Mouse (Mus musculus): ENCODE results near the gene Eif4a3. TPM values are rescaled to one million over a fixed set of nuclear protein-coding genes. Genes with fewer than 3 reads are reported as not detected.
"Not testable (repeated sequence)": the region's sequence is repeated elsewhere in the genome, so short reads cannot be mapped to it uniquely, and the experiment has no call there.

Gene Eif4a3
- polyA plus RNA-seq, 2 experiments: 95.8 to 160 TPM

DNA sequence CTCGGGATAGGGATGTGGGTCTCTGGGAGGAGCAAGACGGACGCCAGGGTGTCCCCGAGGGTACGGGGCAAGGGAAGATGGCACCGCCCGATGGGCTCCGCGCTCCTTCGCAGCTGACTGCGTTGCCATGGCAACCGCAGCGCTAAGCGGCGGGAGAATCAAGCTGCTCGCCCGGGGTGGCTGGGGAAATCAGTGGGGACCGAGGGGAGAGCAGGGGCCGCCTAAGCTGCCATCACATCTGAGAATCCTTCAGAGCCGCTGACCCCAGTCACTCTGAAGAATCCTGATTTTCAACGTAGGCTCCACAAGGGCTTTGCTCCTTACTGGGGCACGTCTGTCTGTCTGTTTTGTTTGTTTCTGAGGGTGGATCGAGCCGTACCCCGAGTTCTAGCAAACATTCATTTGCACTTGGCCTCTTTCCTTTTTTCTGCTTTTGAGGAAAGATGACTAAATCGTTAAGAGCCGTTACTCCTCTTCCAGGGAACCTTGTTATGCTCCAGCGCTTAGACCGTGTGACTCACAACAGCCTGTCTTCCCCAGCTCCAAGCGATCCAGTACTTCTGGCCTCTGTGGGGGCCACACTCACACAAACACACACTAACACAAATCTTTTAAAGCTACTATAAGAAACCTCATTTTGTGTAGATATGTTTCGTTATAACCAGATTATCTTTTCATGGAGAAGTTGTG lies 502 bp upstream of the Eif4a3 start:
- no peaks in the 10 kb centered on the region for H3K9me3 ChIP-seq (ENCODE audit: control insufficient read depth, low read length)
- DNase-seq (ENCODE audit: low read depth in 3 of 3, low spot score in 3 of 3) (peak in 1 of 3 experiments; percentile 9), ATAC-seq (ENCODE audit: insufficient read depth) (peak; percentile 73)
- H3K36me3 ChIP-seq (replicated peaks; ENCODE audit: control insufficient read depth, insufficient read depth, low read depth): peaks cover 29% of the 10 kb centered on the region
- WGBS (ENCODE audit: insufficient replicate concordance): 2% methylated on average over 31 of the region's 31 CpGs
- H3K27me3 ChIP-seq (ENCODE audit: control insufficient read depth, insufficient read depth, low read length): no peaks in the 10 kb centered on the region
- peaks cover 2 to 10% of the 10 kb centered on the region in 2 experiments; a peak in 3 of 4 replicates for H3K4me1 ChIP-seq (replicated peaks; ENCODE audit: control insufficient read depth in 2 of 2, insufficient read depth in 2 of 2, low read length in 1 of 2)
- no peak overlapping the region; the same call in 1 of the 2 replicates for H3K27ac ChIP-seq
- TF ChIP-seq CTCF (IDR thresholded peaks at IDR 0.05; ENCODE audit: low read depth): no peak
- TF ChIP-seq EP300 (IDR thresholded peaks at IDR 0.05; ENCODE audit: low read depth): no peak
- peak overlapping the region; percentile 95 for H3K4me2 ChIP-seq (ENCODE audit: low read depth)
- H3K4me3 ChIP-seq (ENCODE audit: insufficient read depth in 1 of 2, low read depth in 2 of 2, low read length in 2 of 2): peak overlapping the region; percentile 74 to 75
- H3K9ac ChIP-seq (replicated peaks): peak overlapping the region; percentile 87

GRCm38 (mm10) chr11:119298917-119299316 lies 972 bp downstream of the Eif4a3 start:
- peak overlapping the region; percentile 95 for H3K4me2 ChIP-seq (ENCODE audit: low read depth)
- H3K9ac ChIP-seq (replicated peaks): peak overlapping the region; percentile 87
- DNase-seq (ENCODE audit: low read depth in 3 of 3, low spot score in 3 of 3) (no peak), ATAC-seq (ENCODE audit: insufficient read depth) (no peak)
- peaks cover 42% of the 10 kb centered on the region for H3K36me3 ChIP-seq (replicated peaks; ENCODE audit: control insufficient read depth, insufficient read depth, low read depth)
- peaks cover 2 to 10% of the 10 kb centered on the region in 2 experiments; a peak in 3 of 4 replicates for H3K4me1 ChIP-seq (replicated peaks; ENCODE audit: control insufficient read depth in 2 of 2, insufficient read depth in 2 of 2, low read length in 1 of 2)
- H3K27me3 ChIP-seq (ENCODE audit: control insufficient read depth, insufficient read depth, low read length): no peaks in the 10 kb centered on the region
- TF ChIP-seq CTCF (IDR thresholded peaks at IDR 0.05; ENCODE audit: low read depth) (no peak), EP300 (IDR thresholded peaks at IDR 0.05; ENCODE audit: low read depth) (no peak)
- H3K9me3 ChIP-seq (ENCODE audit: control insufficient read depth, low read length): no peaks in the 10 kb centered on the region
- peak overlapping the region; percentile 74 to 75 for H3K4me3 ChIP-seq (ENCODE audit: insufficient read depth in 1 of 2, low read depth in 2 of 2, low read length in 2 of 2)
- peak overlapping the region; percentile 62 for H3K27ac ChIP-seq
- 13% methylated on average over 7 of the region's 7 CpGs for WGBS (ENCODE audit: insufficient replicate concordance)

DNA sequence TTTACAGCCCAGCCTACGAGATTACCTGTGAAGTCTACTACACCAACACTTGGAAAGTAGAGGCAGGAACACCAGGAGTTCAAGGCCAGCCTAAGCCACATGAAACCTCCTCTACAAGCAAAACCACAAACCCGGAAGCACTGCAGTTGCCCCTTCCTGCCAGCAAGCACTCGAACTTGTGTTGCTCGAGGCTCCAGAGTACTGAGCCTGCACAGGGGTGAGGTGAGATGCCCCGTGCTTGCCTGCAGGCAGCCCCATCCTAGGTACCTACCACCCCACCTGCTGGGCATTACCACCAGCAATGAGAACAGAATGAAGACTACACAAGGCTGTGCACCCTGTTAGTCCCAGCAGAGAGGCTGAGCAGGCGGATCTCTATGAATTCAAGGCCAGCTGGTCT lies 1.9 kb downstream of the Eif4a3 start:
- no peak for DNase-seq (ENCODE audit: low read depth in 3 of 3, low spot score in 3 of 3)
- peak overlapping the region in 1 of 2 experiments; percentile 75; a peak in 1 of 4 replicates for H3K4me3 ChIP-seq (ENCODE audit: insufficient read depth in 1 of 2, low read depth in 2 of 2, low read length in 2 of 2)
- no peak overlapping the region for H3K27ac ChIP-seq
- no peaks in the 10 kb centered on the region for H3K9me3 ChIP-seq (ENCODE audit: control insufficient read depth, low read length)
- no peak for ATAC-seq (ENCODE audit: insufficient read depth)
- peaks cover 2 to 10% of the 10 kb centered on the region in 2 experiments; a peak in 3 of 4 replicates for H3K4me1 ChIP-seq (replicated peaks; ENCODE audit: control insufficient read depth in 2 of 2, insufficient read depth in 2 of 2, low read length in 1 of 2)
- H3K4me2 ChIP-seq (ENCODE audit: low read depth): peak overlapping the region; percentile 95
- TF ChIP-seq CTCF (IDR thresholded peaks at IDR 0.05; ENCODE audit: low read depth): no peak
- TF ChIP-seq EP300 (IDR thresholded peaks at IDR 0.05; ENCODE audit: low read depth): no peak
- peak overlapping the region; percentile 87 for H3K9ac ChIP-seq (replicated peaks)
- H3K27me3 ChIP-seq (ENCODE audit: control insufficient read depth, insufficient read depth, low read length): no peaks in the 10 kb centered on the region
- peaks cover 51% of the 10 kb centered on the region for H3K36me3 ChIP-seq (replicated peaks; ENCODE audit: control insufficient read depth, insufficient read depth, low read depth)
- WGBS (ENCODE audit: insufficient replicate concordance): 38% methylated on average over 6 of the region's 6 CpGs

- peaks cover 93% of the 10 kb centered on the region for H3K36me3 ChIP-seq (replicated peaks; ENCODE audit: control insufficient read depth, insufficient read depth, low read depth)
- DNase-seq (ENCODE audit: low read depth in 3 of 3, low spot score in 3 of 3); H3K27ac ChIP-seq; ATAC-seq (ENCODE audit: insufficient read depth); H3K9me3 ChIP-seq (ENCODE audit: control insufficient read depth, low read length); H3K4me3 ChIP-seq (ENCODE audit: insufficient read depth in 1 of 2, low read depth in 2 of 2, low read length in 2 of 2); H3K4me2 ChIP-seq (ENCODE audit: low read depth); H3K9ac ChIP-seq (replicated peaks); H3K27me3 ChIP-seq (ENCODE audit: control insufficient read depth, insufficient read depth, low read length); H3K4me1 ChIP-seq (replicated peaks; ENCODE audit: control insufficient read depth in 2 of 2, insufficient read depth in 2 of 2, low read length in 1 of 2): not testable (repeated sequence)
- WGBS (ENCODE audit: insufficient replicate concordance): 78% methylated on average over 8 of the region's 8 CpGs
These were observed 7.0 kb downstream of the Eif4a3 start for GRCm38 (mm10) chr11:119292861-119293260.

DNA sequence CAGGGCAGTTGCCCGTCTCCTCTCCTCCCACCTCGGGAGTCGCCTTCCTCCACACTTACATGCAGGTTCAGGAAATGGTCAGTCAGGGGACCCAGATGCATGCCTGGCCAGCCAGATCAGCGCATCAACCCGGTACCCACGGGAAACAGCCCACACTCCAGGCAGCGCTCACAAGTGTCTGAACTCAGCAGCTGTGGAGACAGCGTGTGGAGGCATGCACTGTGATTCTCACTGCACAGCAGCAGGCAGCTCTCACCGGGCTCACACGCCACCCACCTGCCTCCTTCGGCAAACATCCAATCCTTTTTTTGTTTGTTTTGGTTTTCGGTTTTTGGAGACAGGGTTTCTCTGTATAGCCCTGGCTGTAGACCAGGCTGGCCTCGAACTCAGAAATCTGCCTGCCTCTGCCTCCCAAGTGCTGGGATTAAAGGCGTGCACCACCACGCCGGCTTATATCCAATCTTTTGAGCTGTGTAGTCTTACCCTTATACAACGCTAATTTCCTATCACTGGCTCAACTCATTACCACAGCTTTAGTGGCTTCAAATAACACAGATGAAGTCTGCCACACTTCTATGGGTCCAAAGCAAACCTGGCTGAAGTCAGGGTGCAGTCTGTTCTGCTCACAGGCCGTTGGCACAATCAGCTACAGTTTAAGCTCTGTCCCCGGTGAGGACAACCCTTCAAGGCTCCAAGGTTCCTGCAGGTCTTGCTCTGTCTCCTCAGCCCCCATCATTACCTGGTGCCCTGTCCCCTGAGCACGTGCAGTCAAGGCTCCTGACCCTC lies 12.5 kb downstream of the Eif4a3 start:
- no peaks in the 10 kb centered on the region for H3K27me3 ChIP-seq (ENCODE audit: control insufficient read depth, insufficient read depth, low read length)
- ATAC-seq (ENCODE audit: insufficient read depth): no peak
- no peak overlapping the region for H3K4me3 ChIP-seq (ENCODE audit: insufficient read depth in 1 of 2, low read depth in 2 of 2, low read length in 2 of 2)
- TF ChIP-seq EP300 (IDR thresholded peaks at IDR 0.05; ENCODE audit: low read depth) (no peak), CTCF (IDR thresholded peaks at IDR 0.05; ENCODE audit: low read depth) (no peak)
- H3K27ac ChIP-seq: no peak overlapping the region
- no peaks in the 10 kb centered on the region for H3K4me1 ChIP-seq (replicated peaks; ENCODE audit: control insufficient read depth in 2 of 2, insufficient read depth in 2 of 2, low read length in 1 of 2)
- no peaks in the 10 kb centered on the region for H3K9me3 ChIP-seq (ENCODE audit: control insufficient read depth, low read length)
- 82% methylated on average over 20 of the region's 20 CpGs for WGBS (ENCODE audit: insufficient replicate concordance)
- no peak overlapping the region for H3K9ac ChIP-seq (replicated peaks)
- H3K4me2 ChIP-seq (ENCODE audit: low read depth): no peak overlapping the region
- peaks cover 50% of the 10 kb centered on the region for H3K36me3 ChIP-seq (replicated peaks; ENCODE audit: control insufficient read depth, insufficient read depth, low read depth)
- no peak for DNase-seq (ENCODE audit: low read depth in 3 of 3, low spot score in 3 of 3)
